Mouse (Mus musculus) midbrain, embryonic 10.5 days (tissue): ENCODE results near the gene Adgrg3. TPM values are rescaled to one million over a fixed set of nuclear protein-coding genes. Genes with fewer than 3 reads are reported as not detected.
A peak's percentile ranks its signal among the peaks of the same experiment; 100 is the strongest.

ENCODE experiments used
- DNase-seq: peaks from one replicate; pipeline ENCODE4 v3.0.0-alpha.2; 2017; ENCODE audit warnings: low spot score
- H3K27ac ChIP-seq: fragments of 300-500 bp; sonication (generic); replicated peaks from 2 replicates; pipeline ENCODE4 v1.5.1; 2016; ENCODE audit warnings: mild to moderate bottlenecking
- H3K27me3 ChIP-seq: fragments of 300-500 bp; sonication (generic); 2 replicates; pipeline ENCODE4 v1.6.1; 2016; ENCODE audit warnings: low read depth, mild to moderate bottlenecking; ENCODE audit not compliant: poor library complexity, severe bottlenecking
- H3K36me3 ChIP-seq: fragments of 300-500 bp; sonication (generic); 2 replicates; pipeline ENCODE4 v1.6.1; 2016; ENCODE audit warnings: mild to moderate bottlenecking, moderate library complexity
- H3K4me1 ChIP-seq: fragments of 300-500 bp; sonication (generic); 2 replicates; pipeline ENCODE4 v1.6.1; 2016
- H3K4me3 ChIP-seq: fragments of 300-500 bp; sonication (generic); 2 replicates; pipeline ENCODE4 v1.5.1; 2016; ENCODE audit warnings: mild to moderate bottlenecking, moderate library complexity
- H3K9me3 ChIP-seq: fragments of 300-500 bp; sonication (generic); replicated peaks from 2 replicates; pipeline ENCODE4 v1.6.1; 2016; ENCODE audit warnings: mild to moderate bottlenecking
- WGBS: fragments of 180-500 bp; shearing (Covaris S2); methylation state at CpG from one replicate; pipeline ENCODE4 v1.1.7; 2016; 5-methylcytosine and 5-hydroxymethylcytosine counted together
- polyA plus RNA-seq: library from polyadenylated mRNA; unstranded; fragments of >200 nt; fragmentation: Nextera tagmentation; extraction: Ambion mirVana; gene quantifications from 2 replicates; pipeline ENCODE4 v1.2.1, GENCODE M21; 2016

The Adgrg3 gene
- polyA plus RNA-seq, 1 experiment from 2014 or later = 3.9 TPM

DNA sequence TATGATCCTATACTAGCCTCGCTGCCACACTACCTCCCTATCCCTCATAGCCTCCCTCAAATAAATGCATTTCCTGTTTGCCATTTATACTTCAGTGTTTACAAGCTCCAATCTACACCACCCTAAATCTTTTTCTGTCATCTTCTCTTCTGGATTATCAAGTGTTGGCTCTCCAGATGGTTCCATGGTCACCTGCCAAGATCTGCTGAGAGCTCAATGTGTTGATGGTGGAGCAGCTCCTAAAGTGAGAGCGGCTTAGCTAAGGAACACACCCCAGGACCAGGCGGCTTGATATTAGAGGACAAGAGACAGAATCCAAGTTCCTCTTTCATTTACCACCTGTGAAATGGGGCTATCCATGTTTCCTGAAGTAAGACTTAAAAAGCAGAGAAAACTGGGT is 60.6 kb downstream of the Adgrg3 start:
- no peak overlapping the region for H3K4me3 ChIP-seq
- peaks cover 23% of the 10 kb centered on the region for H3K4me1 ChIP-seq
- DNase-seq = no peak
- H3K9me3 ChIP-seq = no peaks in the 10 kb centered on the region
- 78% methylated on average over 3 of the region's 3 CpGs for WGBS
- no peak overlapping the region for H3K27ac ChIP-seq
- peaks cover 6% of the 10 kb centered on the region for H3K36me3 ChIP-seq
- no peaks in the 10 kb centered on the region for H3K27me3 ChIP-seq

DNA sequence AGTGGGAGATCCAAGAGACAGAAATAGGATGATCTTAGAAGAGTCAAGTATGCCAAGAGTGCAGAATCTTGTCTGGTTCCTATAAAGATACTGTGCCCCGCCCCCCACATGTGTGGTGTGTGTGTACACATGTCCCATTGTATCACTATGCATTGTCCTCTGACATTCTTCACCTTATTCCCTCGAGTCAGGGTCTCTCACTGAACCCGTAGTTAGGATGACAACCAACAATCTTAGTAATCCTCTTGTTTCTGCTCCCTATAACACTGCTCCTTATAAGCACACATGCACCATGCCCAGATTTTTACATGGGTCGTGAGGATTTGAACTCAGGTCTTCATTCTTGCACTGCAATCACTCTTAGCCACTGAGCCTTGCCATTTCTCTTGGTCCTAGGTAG is 61.8 kb downstream of the Adgrg3 start:
- peaks cover 23% of the 10 kb centered on the region for H3K4me1 ChIP-seq
- no peaks in the 10 kb centered on the region for H3K27me3 ChIP-seq
- WGBS = 89% methylated on average over 4 of the region's 4 CpGs
- no peaks in the 10 kb centered on the region for H3K9me3 ChIP-seq
- H3K4me3 ChIP-seq = no peak overlapping the region
- peaks cover 15% of the 10 kb centered on the region for H3K36me3 ChIP-seq
- no peak for DNase-seq
- no peak overlapping the region for H3K27ac ChIP-seq

DNA sequence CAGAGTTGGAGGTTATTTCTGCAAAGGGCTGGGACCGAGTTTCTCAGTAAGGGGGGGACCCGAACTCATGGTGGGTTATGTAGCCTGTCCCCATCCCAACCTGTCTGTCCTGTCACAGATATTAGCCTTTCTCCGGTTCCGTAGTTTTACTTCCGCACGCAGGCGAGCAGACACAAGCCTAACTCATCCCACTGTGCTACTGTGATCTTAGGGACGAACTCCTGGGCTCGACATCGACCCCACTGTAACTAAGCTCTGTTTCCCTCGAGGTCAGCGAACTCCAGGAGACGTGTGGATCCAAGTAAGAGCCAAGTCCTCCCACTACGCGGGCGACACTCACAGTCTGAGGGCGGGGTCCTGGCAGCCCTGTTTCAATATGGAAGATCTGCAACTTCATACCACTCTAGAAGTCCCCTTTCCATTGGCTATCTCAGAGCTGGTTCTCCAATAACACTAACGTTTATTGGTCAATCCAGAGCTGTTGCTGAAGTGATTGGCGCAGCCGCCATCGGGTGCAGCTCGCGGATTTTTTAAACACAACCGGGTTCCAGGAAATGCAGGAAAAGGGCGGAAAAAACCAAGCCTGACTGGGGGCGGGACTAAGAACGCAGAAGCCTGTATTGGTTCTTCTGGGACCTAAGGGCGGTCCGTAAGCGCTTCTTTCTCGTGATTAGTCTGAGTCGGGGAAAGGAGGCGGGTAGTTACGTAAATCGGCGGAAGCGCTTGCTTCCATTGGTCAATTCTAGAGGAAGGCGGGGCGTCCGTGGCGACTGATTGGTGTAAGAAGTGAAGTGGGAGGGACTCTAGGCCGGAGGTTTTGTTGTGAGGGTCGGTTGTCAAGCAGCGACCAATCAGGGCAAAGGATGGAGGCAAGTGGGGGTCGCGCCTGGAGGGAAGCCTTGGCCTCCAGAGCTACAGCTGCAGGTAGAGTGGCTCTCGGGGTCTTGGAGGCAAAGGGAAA is 63.2 kb downstream of the Adgrg3 start, which contains the start of gene Katnb1:
TSS of gene Katnb1 (plus strand) at position 806 of the 961 bp plus-strand sequence.
- no peaks in the 10 kb centered on the region for H3K9me3 ChIP-seq
- H3K4me3 ChIP-seq = peak within 1 kb of the TSS; percentile 92
- H3K36me3 ChIP-seq = peaks cover 29% of the 10 kb centered on the region
- peaks cover 23% of the 10 kb centered on the region for H3K4me1 ChIP-seq
- under 1% methylated on average over 47 of the region's 47 CpGs for WGBS
- peak within 1 kb of the TSS; percentile 91 for H3K27ac ChIP-seq
- H3K27me3 ChIP-seq = no peaks in the 10 kb centered on the region
- peak; percentile 99 for DNase-seq

DNA sequence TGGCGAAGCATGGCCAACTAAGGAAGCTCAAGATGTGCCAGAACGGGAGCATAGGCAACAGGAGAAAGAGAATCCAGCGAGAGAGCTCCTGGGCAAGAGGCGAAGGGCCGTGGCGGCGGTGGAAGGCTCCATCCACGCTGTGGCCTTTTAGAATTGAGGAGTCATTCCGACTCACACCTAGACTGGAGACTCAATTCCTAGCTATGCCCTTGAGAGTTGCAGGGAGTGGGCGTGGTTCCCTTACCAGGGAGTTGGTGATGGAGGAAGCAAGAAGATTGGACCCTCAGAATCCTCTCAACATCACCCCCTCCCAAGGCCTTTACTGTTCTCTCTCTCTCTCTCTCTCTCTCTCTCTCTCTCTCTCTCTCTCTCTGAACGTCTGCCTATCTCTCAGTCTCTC is 64.2 kb downstream of the Adgrg3 start:
- DNase-seq = no peak
- peaks cover 23% of the 10 kb centered on the region for H3K4me1 ChIP-seq
- WGBS = 9% methylated on average over 11 of the region's 11 CpGs
- peak overlapping the region; percentile 91 for H3K27ac ChIP-seq
- no peaks in the 10 kb centered on the region for H3K27me3 ChIP-seq
- peaks cover 36% of the 10 kb centered on the region for H3K36me3 ChIP-seq
- H3K9me3 ChIP-seq = no peaks in the 10 kb centered on the region
- peak overlapping the region; percentile 92 for H3K4me3 ChIP-seq

DNA sequence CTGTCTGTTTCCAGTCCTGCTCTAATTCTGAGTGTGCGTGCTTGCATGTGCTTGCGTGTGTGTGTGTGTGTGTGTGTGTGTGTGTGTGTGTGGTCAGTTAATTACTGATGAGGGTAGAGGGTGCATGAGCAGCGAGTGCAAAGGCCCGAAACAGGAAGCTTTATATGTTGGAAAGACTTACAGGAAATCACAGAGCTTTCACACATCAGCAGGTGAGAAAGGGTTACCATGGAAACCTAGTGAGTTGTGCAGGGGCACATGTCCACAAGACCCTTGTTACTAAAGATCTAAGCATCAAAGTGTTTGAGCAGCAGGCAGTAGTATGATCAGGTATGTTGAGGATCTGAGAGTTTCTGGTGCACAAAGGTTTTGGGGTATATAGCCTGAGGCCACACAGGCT is 66.8 kb downstream of the Adgrg3 start:
- WGBS = 95% methylated on average over 4 of the region's 4 CpGs
- Histone ChIP-seq H3K9me3 (no peaks in the 10 kb centered on the region), H3K36me3 (peaks cover 61% of the 10 kb centered on the region), H3K27me3 (no peaks in the 10 kb centered on the region), H3K4me1 (peaks cover 23% of the 10 kb centered on the region), H3K4me3 (no peak overlapping the region), H3K27ac (no peak overlapping the region)
- no peak for DNase-seq

DNA sequence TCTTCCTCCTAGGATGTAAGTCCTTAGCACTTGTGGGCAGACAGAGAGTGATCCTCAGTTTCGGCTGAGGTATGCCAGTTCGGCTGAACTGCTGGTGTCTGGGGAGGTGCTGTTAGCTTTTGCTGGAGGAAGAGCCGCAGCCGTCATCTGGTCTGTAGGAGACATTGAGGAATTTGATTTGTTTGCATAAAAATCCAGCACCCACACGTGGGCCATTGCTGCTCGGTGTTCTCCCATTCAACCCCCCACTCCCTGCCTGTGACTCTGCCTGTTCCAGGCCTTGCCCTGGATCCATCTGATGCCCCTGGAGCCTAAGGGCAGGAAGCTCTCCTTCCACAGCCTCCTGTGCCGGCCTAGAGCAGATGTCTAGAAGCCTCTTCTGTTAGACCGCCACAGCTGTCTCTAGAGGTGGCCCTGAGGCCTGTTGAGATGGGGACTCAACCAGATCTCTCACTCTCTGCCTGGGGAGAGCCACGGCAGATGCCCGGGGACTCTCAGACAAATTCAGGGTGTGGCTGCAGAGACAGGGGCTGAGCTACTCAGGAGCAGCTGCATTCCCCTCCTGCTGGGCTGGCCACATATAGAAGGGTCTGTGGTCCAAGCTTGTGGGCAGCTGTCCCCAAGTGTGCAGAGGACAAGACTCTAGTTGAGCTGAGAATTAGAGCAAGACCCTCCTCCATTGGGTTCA is 67.4 kb downstream of the Adgrg3 start:
- no peak for DNase-seq
- Histone ChIP-seq H3K36me3 (peaks cover 67% of the 10 kb centered on the region), H3K27ac (peak overlapping the region; percentile 55; the same call in 1 of the 2 replicates), H3K4me3 (no peak overlapping the region), H3K27me3 (no peaks in the 10 kb centered on the region), H3K9me3 (no peaks in the 10 kb centered on the region), H3K4me1 (peaks cover 23% of the 10 kb centered on the region)
- WGBS = 86% methylated on average over 10 of the region's 10 CpGs

DNA sequence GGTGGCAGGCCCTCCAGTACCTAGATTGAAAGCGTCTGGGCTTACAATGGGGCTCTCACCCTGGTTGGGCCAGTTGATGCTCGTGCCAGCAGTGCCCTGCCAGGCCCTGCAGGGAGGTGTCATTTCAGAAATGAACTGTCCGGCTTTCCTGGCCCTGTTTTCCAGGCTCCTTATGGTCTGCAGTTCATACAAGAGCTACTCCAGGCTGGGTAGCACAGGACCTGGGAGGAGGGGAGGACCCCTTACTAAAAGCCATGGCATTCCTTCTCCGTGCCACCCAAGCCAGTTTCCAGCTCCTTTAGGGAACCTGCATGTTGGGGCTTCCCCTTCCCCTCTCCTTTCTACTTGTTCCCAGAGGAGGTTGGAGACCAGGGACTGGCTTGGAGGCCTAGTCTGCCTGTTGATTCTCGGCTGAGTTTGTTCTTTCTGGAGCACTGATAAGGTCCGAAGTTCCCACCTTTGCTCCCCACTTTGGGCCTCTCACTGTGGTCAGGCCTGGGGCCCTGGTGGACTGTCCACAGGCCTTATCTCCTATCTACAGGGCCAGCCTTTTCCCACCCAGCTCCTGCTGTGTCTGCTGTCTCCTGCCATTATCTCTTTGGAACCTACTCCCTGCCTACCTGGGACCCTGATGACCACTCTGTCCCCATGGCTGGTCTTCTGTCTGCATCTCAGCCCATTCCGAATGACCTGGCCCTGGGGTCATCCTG is 68.1 kb downstream of the Adgrg3 start:
- Histone ChIP-seq H3K4me3 (no peak overlapping the region), H3K27me3 (no peaks in the 10 kb centered on the region), H3K4me1 (peaks cover 18% of the 10 kb centered on the region), H3K27ac (no peak overlapping the region), H3K36me3 (peaks cover 74% of the 10 kb centered on the region), H3K9me3 (no peaks in the 10 kb centered on the region)
- DNase-seq = no peak
- 89% methylated on average over 7 of the region's 7 CpGs for WGBS

DNA sequence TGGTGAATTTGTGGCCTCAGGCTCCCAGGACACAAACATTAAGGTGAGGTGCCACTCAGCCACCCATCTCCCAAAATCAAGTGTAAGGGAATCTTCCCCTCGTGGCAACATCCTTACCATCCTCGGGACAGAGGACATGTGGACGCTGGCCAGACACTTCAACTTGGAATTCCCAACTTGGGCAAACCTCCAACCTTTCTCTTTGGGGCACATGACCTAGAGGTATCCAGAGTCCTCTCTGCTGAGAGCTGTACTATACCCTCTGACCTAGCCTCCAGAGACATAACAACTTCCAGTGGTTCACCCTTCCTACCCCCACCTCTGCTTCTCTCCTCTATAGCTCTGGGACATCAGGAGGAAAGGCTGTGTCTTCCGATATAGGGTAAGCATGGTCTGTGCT is 76.1 kb downstream of the Adgrg3 start:
- Histone ChIP-seq H3K27me3 (no peaks in the 10 kb centered on the region), H3K9me3 (no peaks in the 10 kb centered on the region), H3K36me3 (peaks cover 100% of the 10 kb centered on the region), H3K4me1 (no peaks in the 10 kb centered on the region), H3K27ac (no peak overlapping the region), H3K4me3 (no peak overlapping the region)
- WGBS = 89% methylated on average over 4 of the region's 4 CpGs
- DNase-seq = no peak

Other genes starting within 250 kb of the Adgrg3 start
- 13.6 and 14.3 TPM in 2 replicates for gene Cx3cl1, start 245.7 kb upstream of the Adgrg3 start, polyA plus RNA-seq
- gene Ccl17, start 207.2 kb upstream of the Adgrg3 start, polyA plus RNA-seq = not detected in 2 replicates
- 50.4 and 52.6 TPM in 2 replicates for gene Coq9, start 179.4 kb upstream of the Adgrg3 start, polyA plus RNA-seq
- 185 and 201 TPM in 2 replicates for gene Ciapin1, start 179.3 kb upstream of the Adgrg3 start, polyA plus RNA-seq
- gene Polr2c, start 160.2 kb upstream of the Adgrg3 start, polyA plus RNA-seq = 163 and 176 TPM in 2 replicates
- 11.3 and 14.5 TPM in 2 replicates for gene Dok4, start 141.4 kb upstream of the Adgrg3 start, polyA plus RNA-seq
- 13.0 and 13.1 TPM in 2 replicates for gene Ccdc102a, start 99.6 kb upstream of the Adgrg3 start, polyA plus RNA-seq
- 0.36 and 0.74 TPM in 2 replicates for gene Adgrg5, start 94.0 kb upstream of the Adgrg3 start, polyA plus RNA-seq
- gene Adgrg1, start 42.9 kb upstream of the Adgrg3 start, polyA plus RNA-seq = 116 and 163 TPM in 2 replicates
- 0.11 and 0.14 TPM in 2 replicates for gene Drc7, start 37.4 kb downstream of the Adgrg3 start, polyA plus RNA-seq
- gene Katnb1, start 63.5 kb downstream of the Adgrg3 start, polyA plus RNA-seq = 32.0 and 34.2 TPM in 2 replicates
- 4.1 and 5.2 TPM in 2 replicates for gene Kifc3, start 185.1 kb downstream of the Adgrg3 start, polyA plus RNA-seq